Mouse (Mus musculus) common myeloid progenitor, adult 5-6 weeks (primary cell): ENCODE measurements around the gene Prss45. TPM values are rescaled to one million over a fixed set of nuclear protein-coding genes. Genes with fewer than 3 reads are reported as not detected.
A peak's percentile ranks its signal among the peaks of the same experiment; 100 is the strongest.

Experiments
- ATAC-seq: replicated peaks from 2 replicates; pipeline ENCODE4 v1.8.0; 2016; ENCODE audit warnings: low read depth, mild to moderate bottlenecking, moderate TSS enrichment, inconsistent platforms; ENCODE audit not compliant: poor library complexity, severe bottlenecking
- total RNA-seq: library from RNA; stranded (forward); fragments of 200-1000, 187-1606 nt; gene quantifications from 2 replicates; pipeline ENCODE4 v1.2.3, GENCODE M21; 2017

Gene Prss45
- total RNA-seq, 1 experiment from 2014 or later, result not detected

- peak; percentile 31 for ATAC-seq
Observed at GRCm38 (mm10) chr9:110856920-110857319, 22.5 kb downstream of the Prss45 start.

DNA sequence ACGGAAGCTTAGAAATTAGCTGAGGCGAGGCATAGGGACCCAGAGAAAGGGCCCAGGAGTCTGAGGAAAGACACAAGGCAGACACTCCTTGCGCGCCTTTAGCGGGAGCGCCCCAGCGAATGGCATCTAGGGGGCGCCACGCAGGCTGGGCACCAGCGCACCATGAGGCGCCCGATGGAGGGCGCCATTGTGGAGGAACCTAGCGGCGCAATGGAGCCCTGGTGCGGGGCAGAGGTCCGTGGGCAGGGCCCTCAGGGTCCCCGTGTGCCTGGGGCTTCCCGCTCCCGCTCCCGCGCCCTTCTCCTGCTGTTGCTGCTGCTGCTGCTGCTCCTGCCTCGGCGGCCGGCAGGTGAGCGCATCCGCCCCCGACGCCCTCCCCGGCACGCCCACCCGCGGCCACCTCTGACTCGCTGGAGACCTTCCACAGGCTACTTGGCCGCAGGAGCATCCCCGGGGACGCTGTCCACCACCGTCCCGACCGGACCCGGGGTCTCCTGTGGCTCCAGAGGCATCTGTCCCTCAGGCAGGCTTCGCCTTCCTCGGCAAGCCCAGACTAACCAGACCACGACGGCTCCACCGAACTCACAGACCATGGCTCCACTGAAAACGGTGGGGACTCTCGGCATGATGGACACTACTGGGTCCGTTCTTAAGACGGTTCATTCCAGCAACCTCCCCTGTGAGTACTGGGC lies 23.5 kb downstream of the Prss45 start, which contains the start of gene Prss50:
Prss50 (plus strand) TSS at position 187 of the 692 bp plus-strand sequence.
- no peak for ATAC-seq

- ATAC-seq, result no peak
Observed at GRCm38 (mm10) chr9:110858523-110858922, 24.1 kb downstream of the Prss45 start.

- peak; percentile 77 for ATAC-seq
Observed at GRCm38 (mm10) chr9:110858967-110859596, 24.7 kb downstream of the Prss45 start.

DNA sequence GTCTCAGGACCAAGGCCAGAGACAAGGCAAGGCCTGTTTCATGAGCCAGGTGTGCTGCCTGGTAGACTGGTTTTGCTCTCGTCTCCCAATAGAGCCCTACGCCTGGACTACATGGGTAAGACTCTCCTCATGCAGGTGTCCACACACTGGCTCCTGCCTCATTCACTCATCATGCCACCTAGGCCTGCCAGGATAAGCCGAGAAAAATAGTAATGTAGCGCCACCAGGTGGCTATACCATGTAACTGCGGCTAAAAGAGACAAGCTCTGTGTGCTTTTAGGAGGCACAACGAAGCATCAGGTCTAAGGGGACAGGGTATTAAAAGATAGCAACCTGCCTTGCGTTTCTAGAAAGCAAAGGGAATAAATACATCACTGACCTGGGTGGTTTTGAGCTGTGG lies 36.6 kb downstream of the Prss45 start:
- ATAC-seq, result peak; percentile 78

- ATAC-seq, result no peak
Observed at GRCm38 (mm10) chr9:110873681-110874659, 39.6 kb downstream of the Prss45 start.

DNA sequence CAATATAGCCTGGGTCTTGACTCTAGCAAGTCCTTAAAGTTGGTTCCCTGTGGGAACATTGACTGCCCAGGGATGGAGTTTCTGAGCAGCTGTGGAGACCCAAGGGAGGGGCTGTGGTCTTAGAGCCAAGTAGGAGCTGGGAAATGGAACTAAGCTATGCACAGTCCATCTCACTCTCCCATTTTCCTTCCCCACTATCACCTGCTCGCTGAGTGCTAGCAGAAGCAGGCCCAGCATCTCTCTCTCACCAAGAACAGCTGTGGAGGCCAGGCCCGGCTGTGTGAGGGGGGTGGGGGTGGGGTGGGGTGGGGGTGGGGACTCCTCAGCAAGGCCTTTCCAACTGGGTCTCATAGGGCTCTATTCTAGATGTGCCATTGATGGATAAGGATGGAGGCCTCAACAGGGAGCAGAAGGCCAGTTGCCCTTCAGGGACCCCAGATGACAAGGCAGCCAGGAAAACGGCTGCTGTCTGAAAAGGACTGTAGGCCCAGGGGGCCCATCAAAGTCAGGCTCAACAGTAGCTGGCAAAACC lies 40.3 kb downstream of the Prss45 start:
- ATAC-seq, result no peak

DNA sequence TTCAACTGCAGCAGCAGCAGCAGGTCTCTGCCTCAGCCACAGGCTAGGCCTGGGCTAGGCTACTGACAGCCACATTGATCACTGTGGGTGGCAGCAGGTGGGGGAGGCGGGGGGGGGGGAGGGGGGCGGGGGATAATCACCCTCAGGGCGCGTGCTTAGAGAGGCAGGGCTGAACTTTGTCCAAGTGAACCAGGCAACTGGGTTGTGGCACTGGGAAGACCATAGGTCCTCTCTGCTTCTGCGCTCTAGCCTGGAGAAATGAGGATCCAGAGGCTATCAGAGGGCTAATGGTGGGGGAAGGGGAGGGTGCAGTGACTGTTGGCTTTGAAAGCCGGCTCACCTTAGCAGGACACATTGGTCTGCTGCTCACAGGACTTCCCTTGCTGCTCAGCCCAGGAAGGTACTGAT lies 40.9 kb downstream of the Prss45 start:
- ATAC-seq, result no peak

- peak; percentile 26 for ATAC-seq
Observed at GRCm38 (mm10) chr9:110877353-110877752, 43.0 kb downstream of the Prss45 start.

DNA sequence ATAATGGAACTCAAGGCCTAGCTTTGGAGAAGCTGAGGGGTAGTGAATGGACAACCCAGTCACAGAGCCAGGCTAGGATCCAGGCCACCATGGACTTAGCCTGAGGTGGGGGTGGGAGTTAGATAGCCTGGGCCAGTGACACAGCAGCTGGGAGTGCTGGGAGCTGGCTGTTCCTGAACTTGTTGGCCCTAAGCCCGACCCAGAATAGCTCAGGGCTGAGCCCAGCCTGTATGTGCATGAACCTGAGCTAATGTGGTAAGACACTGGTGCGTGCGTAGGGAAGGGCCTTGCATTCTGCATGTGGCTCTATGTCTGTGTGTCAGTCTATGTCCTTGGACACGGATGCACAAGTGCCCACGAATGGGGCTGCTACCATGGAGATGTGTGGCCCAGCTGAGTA lies 43.5 kb downstream of the Prss45 start:
- peak; percentile 16; the same call in 1 of the 2 replicates for ATAC-seq

DNA sequence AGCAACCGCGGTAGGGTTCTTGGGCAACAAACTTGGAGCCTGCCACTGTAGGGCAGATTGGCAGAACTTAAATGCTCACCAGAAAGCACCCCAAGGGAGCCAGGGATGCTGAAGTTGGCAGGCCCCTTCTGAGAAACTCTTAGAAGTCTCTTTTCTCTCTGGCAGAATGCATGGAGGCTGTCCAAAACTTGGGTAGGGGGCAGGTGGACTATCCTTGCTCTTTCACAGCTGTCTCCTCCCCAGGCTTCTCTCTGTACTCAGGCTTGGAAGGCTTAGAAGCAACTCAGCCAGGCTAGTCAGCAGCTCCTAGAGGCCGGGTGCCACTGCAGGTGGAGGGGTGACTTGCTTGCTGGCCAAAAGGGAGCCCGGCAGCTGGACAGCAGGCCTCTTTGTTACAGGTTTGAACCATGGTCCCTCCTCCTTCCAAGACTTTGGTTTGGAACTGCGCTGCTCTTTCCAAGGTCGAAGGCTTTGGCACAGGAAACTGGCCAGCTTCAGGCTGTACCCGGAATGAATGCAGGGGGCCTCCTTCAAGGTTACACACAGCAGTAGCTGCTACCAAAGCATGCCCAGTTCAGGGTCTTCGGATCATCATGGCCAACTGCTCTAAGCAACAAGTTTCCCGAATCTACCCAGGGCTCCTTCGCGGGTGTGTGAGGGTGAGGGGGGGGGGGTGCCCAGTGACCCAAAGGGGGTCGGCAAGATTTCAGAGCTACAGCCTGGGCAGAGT lies 45.0 kb downstream of the Prss45 start, which contains the start of gene Als2cl:
Als2cl (plus strand) TSS at position 680 of the 730 bp plus-strand sequence.
- no peak for ATAC-seq

- peak; percentile 43 for ATAC-seq
Observed at GRCm38 (mm10) chr9:110879998-110880561, 45.7 kb downstream of the Prss45 start, which contains the start of gene Tmie. TSS of gene Tmie (minus strand) at chr9:110880113.

GRCm38 (mm10) chr9:110880772-110881171 lies 46.4 kb downstream of the Prss45 start:
- no peak for ATAC-seq

DNA sequence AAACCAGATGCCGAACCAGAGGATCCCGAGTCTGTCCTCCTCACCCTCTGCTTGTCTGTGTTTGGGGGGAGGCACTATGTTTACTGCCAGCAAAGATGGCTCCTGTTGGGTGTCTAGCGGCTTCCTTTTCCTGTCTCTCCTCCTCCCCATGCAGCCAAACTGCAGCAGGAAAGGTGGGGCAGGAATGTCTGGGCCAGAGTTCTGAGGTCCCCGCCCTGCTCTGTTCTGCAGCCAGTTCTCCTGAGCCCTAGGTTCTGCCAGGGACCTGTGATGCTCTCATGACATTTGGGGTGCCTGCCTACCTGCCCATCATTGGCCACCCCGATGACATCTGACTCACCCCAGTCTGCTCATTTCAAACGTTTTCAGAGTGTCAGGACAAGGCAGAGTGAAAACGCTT lies 47.6 kb downstream of the Prss45 start:
- no peak for ATAC-seq

DNA sequence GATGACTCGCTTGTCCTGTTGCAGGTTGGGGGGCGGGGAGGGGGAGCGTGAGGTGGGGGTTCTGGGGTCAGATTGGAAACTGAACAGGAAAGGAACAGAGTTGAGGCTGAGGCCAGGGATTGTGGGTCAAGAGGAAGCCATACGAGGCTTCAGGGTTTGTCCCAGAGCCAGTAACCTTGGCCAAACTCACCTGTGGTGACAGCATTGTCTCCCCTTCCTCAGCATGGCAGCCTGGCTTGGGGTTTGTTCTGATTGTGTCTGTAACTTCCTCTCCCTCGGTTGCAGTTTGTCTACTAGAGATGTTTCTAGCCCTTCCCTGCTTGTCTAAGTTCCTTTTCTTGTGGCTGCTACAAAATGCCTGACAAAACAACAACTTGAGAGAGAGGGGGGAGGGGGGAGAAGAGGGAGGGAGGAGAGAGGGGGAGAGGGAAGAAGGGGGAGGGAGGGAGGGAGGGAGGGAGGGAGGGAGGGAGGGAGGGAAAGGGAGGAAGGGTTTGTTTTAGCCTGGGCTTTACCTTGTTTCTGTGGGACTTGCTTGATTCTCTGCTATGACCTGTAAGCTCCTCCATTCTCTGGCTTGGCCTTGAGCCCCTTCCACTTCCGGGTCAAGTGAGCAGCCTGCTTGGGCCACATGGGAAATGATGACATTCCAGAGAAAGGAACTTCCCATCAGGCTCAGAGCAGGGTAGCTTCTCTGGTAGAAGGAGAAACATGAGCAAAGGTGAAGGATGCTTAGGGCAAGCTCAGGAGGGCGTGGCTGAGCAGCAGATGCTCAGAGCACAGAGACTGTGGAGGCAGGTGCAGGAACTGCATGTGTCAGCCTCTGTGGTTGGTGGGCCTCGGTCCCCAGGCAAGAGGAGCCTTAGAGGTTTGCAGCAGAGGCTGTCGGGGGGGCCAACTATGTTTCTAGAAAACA lies 53.3 kb downstream of the Prss45 start:
- no peak for ATAC-seq

- ATAC-seq, result no peak
Observed at GRCm38 (mm10) chr9:110888935-110889334, 54.5 kb downstream of the Prss45 start.

DNA sequence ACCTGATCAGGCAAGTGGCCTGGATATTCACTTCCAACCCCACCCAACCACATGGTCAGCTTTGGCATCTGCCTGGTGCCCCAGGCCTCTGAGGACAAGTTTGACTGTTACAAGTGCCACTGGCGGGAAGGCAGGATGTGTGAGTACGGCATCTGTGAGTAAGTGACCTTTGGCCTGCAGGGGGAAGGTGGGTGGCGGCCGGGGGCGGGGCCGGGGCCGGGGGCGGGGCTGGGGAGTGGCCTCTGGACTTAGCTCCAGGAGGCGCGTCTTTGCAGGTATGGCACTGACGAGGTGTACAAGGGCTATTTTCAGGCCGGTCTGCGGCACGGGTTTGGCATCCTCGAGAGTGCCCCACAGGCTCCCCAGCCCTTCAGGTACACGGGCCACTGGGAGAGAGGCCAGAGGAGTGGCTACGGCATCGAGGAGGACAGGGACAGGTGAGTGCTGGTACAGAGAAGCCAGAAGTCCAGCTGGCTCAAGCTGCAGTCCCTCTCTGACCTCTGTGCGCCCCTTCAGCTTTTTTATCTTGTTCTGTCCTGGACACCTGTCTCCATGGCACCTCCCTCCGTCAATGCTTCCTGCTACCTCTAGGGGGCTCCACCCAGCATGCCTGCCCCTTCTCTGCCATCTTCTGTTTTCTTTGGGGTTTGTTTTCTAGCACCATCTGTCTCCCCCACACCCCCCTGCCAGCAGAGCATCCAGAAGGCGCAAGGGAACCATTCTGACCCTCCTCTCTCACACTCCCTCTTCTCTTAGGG lies 55.8 kb downstream of the Prss45 start:
- ATAC-seq, result no peak
